Mouse (Mus musculus) testis, adult 2 months (tissue): ENCODE results near the gene Gm12184. TPM values are rescaled to one million over a fixed set of nuclear protein-coding genes. Genes with fewer than 3 reads are reported as not detected.
A peak's percentile ranks its signal among the peaks of the same experiment; 100 is the strongest.
"Not testable (repeated sequence)": the region's sequence is repeated elsewhere in the genome, so short reads cannot be mapped to it uniquely, and the experiment has no call there.

Experiments used
- H3K27ac ChIP-seq: fragments of 200-500 bp; 2 replicates; pipeline ENCODE4 v1.5.1; 2012; ENCODE audit warnings: low read depth, low read length; ENCODE audit not compliant: control insufficient read depth, insufficient read depth
- H3K27me3 ChIP-seq: fragments of 200-500 bp; 2 replicates; pipeline ENCODE4 v1.6.1; 2012; ENCODE audit warnings: mild to moderate bottlenecking, low read length, moderate library complexity; ENCODE audit not compliant: control insufficient read depth, insufficient read depth
- H3K36me3 ChIP-seq: fragments of 200-500 bp; 2 replicates; pipeline ENCODE4 v1.6.1; 2012; ENCODE audit warnings: mild to moderate bottlenecking, low read length; ENCODE audit not compliant: control insufficient read depth, insufficient read depth
- H3K4me1 ChIP-seq: fragments of 200-500 bp; 2 replicates; pipeline ENCODE4 v1.6.1; 2012; ENCODE audit warnings: low read length; ENCODE audit not compliant: control insufficient read depth, insufficient read depth
- H3K4me3 ChIP-seq: fragments of 200-500 bp; 2 replicates; pipeline ENCODE4 v1.5.1; 2012; ENCODE audit warnings: low read depth, mild to moderate bottlenecking, low read length, moderate library complexity, mixed read lengths; ENCODE audit not compliant: control insufficient read depth
- CTCF ChIP-seq: fragments of 200-500 bp; IDR thresholded peaks from 2 replicates; pipeline ENCODE4 v1.5.1; 2012; ENCODE audit warnings: low read depth, mild to moderate bottlenecking, inconsistent platforms, low read length, moderate library complexity; ENCODE audit not compliant: control insufficient read depth, insufficient read depth, insufficient replicate concordance
- POLR2A ChIP-seq: fragments of 200-500 bp; IDR thresholded peaks from 2 replicates; pipeline ENCODE4 v1.6.1; 2012; ENCODE audit warnings: low read depth, mild to moderate bottlenecking, inconsistent platforms, low read length, moderate library complexity; ENCODE audit not compliant: control insufficient read depth
- polyA plus RNA-seq: library from polyadenylated mRNA; depleted of rRNA; stranded (reverse); fragments of >200 nt; gene quantifications from 2 replicates; pipeline ENCODE4 v1.2.3, GENCODE M21; 2012; rRNA removed

Gene Gm12184
- polyA plus RNA-seq, result 4.8 and 7.2 TPM in 2 replicates

- peak within 1 kb of the TSS; percentile 55; the same call in 1 of the 2 replicates for H3K27ac ChIP-seq
- H3K36me3 ChIP-seq, H3K27me3 ChIP-seq, H3K4me1 ChIP-seq: not testable (repeated sequence)
- H3K4me3 ChIP-seq, result peak within 1 kb of the TSS; percentile 56
Observed at GRCm38 (mm10) chr11:48825979-48826751, at the start of gene Gm12184, which contains the start of gene Trim7. Gm12184 (minus strand) TSS chr11:48826655. Trim7 (plus strand) TSS chr11:48826140.

GRCm38 (mm10) chr11:48875343-48875837 is 48.9 kb upstream of the Gm12184 start:
- not testable (repeated sequence) for H3K36me3 ChIP-seq, H3K27ac ChIP-seq, H3K4me3 ChIP-seq, H3K27me3 ChIP-seq
- H3K4me1 ChIP-seq, result peaks cover 13% of the 10 kb centered on the region

- Histone ChIP-seq H3K27me3 (no peaks in the 10 kb centered on the region), H3K4me3 (0 out of 2 replicates have a peak overlapping the region, but pooled peaks have one; percentile 4), H3K36me3 (no peaks in the 10 kb centered on the region), H3K27ac (no peak overlapping the region), H3K4me1 (peaks cover 13% of the 10 kb centered on the region)
- TF ChIP-seq CTCF (no peak), POLR2A (no peak)
Observed at GRCm38 (mm10) chr11:48874465-48874864, 48.0 kb upstream of the Gm12184 start.

GRCm38 (mm10) chr11:48873591-48874290 is 47.3 kb upstream of the Gm12184 start:
- TF ChIP-seq CTCF, result no peak
- no peak for TF ChIP-seq POLR2A

GRCm38 (mm10) chr11:48872695-48873300 is 46.3 kb upstream of the Gm12184 start:
- no peak overlapping the region for H3K4me3 ChIP-seq
- H3K27ac ChIP-seq, result peak overlapping the region; percentile 62
- no peak for TF ChIP-seq POLR2A
- TF ChIP-seq CTCF, result no peak
- no peaks in the 10 kb centered on the region for H3K27me3 ChIP-seq
- H3K4me1 ChIP-seq, result peaks cover 13% of the 10 kb centered on the region
- no peaks in the 10 kb centered on the region for H3K36me3 ChIP-seq

More at GRCm38 (mm10) chr11:48873591-48874290, 47.3 kb upstream of the Gm12184 start:
- Histone ChIP-seq H3K4me1 (peaks cover 13% of the 10 kb centered on the region), H3K36me3 (no peaks in the 10 kb centered on the region), H3K4me3 (no peak overlapping the region), H3K27ac (no peak overlapping the region), H3K27me3 (no peaks in the 10 kb centered on the region)

GRCm38 (mm10) chr11:48871817-48872541 is 45.5 kb upstream of the Gm12184 start:
- TF ChIP-seq POLR2A (no peak), CTCF (no peak)
- H3K27ac ChIP-seq, result peak overlapping the region; percentile 81
- H3K4me1 ChIP-seq, result peaks cover 13% of the 10 kb centered on the region
- H3K27me3 ChIP-seq, result no peaks in the 10 kb centered on the region
- H3K4me3 ChIP-seq, result peak overlapping the region; percentile 71
- H3K36me3 ChIP-seq, result no peaks in the 10 kb centered on the region

DNA sequence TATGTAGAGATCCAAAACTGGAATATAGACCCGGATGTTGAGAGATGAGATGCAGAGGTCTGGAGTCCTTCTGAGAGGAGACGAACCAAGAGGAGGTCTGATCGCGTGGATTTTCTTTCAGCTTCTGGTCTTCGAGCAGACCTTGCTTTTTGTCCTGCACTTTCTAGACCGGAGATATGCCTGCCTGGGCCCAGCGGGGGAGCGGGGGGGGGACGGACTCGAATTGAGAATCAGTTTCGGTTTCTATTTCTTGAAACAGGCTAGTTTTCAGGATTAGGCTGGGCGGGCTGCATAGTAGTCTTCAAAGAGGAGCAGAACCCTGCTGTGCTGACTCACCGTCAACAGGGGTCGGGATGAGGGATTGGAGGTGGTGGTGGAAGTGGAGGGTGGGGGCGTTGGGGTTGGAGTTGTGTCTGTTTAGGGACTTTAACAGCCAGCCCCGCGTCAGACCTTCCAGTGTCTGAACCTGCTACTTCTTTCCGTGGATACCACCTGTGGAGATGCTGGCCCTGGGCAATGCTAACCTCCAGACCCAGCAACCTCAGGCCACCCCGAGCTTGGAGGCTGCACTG is 44.8 kb upstream of the Gm12184 start, which contains the start of gene Irgm1:
Gene Irgm1, minus strand, starts transcription at position 483 of the 572 bp plus-strand sequence.
- H3K4me1 ChIP-seq, result peaks cover 13% of the 10 kb centered on the region
- H3K4me3 ChIP-seq, result peak within 1 kb of the TSS; percentile 71
- TF ChIP-seq CTCF (no peak), POLR2A (0 out of 2 replicates have a peak, but pooled peaks have one; percentile 25)
- no peaks in the 10 kb centered on the region for H3K27me3 ChIP-seq
- H3K27ac ChIP-seq, result peak within 1 kb of the TSS; percentile 81
- no peaks in the 10 kb centered on the region for H3K36me3 ChIP-seq
